Mouse (Mus musculus): ENCODE measurements at regions not wholly inside any gene's neighbourhood (a gene's known extent, or its start where the extent isn't known, plus 50 kb on each side); places are given as distances from the start of the nearest gene placed in this dataset.

DNA sequence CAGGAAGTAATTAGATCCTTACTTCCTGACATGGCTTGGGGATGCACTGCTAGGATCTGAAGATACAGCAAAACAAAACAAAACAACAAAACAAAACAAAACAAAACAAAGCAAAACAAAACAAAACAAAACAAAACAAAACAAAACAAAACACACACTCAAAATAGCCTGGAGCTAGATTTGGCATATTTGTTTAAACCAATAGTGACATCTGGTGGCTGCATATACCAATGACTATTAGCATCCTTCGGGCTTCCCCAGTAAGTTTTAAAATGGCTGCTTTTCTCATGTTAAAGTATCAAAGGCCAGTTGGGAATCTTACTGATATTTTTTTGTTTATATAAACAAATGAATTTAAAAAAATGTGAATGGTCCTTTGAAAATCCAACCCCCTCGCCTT is 52.9 kb upstream of the Ica1 start:
- Histone ChIP-seq H3K4me1 (ENCODE audit: insufficient read depth) (no peaks in the 10 kb centered on the region), H3K27me3 (ENCODE audit: insufficient read depth, low read length) (no peaks in the 10 kb centered on the region), H3K4me2 (ENCODE audit: low read depth) (no peak overlapping the region), H3K36me3 (ENCODE audit: insufficient read depth) (no peaks in the 10 kb centered on the region), H3K4me3 (ENCODE audit: low read depth, low read length) (no peak overlapping the region), H3K27ac (ENCODE audit: low read depth, low read length) (no peak overlapping the region), H3K9me3 (ENCODE audit: low read length) (no peaks in the 10 kb centered on the region), H3K9ac (no peak overlapping the region)
- peak; percentile 70 for DNase-seq
- ATAC-seq: peak; percentile 84
- TF ChIP-seq CTCF (IDR thresholded peaks at IDR 0.05; ENCODE audit: low read depth): peak; percentile 73
- 30% methylated on average over 2 of the region's 2 CpGs for WGBS

- no peak overlapping the region for H3K27ac ChIP-seq (ENCODE audit: low read depth, low read length)
- peak; percentile 42 for ATAC-seq
- 87% methylated on average over 1 of the region's 1 CpGs for WGBS
- H3K27me3 ChIP-seq (ENCODE audit: insufficient read depth, low read length): no peaks in the 10 kb centered on the region
- H3K4me1 ChIP-seq (ENCODE audit: insufficient read depth): no peaks in the 10 kb centered on the region
- no peaks in the 10 kb centered on the region for H3K9me3 ChIP-seq (ENCODE audit: low read length)
- H3K9ac ChIP-seq: no peak overlapping the region
- H3K36me3 ChIP-seq (ENCODE audit: insufficient read depth): no peaks in the 10 kb centered on the region
- no peak overlapping the region for H3K4me3 ChIP-seq (ENCODE audit: low read depth, low read length)
- H3K4me2 ChIP-seq (ENCODE audit: low read depth): no peak overlapping the region
- peak; percentile 11 for DNase-seq
- TF ChIP-seq CTCF (IDR thresholded peaks at IDR 0.05; ENCODE audit: low read depth): no peak
These were observed 54.6 kb upstream of the Ica1 start for GRCm38 (mm10) chr6:8832924-8833323.

DNA sequence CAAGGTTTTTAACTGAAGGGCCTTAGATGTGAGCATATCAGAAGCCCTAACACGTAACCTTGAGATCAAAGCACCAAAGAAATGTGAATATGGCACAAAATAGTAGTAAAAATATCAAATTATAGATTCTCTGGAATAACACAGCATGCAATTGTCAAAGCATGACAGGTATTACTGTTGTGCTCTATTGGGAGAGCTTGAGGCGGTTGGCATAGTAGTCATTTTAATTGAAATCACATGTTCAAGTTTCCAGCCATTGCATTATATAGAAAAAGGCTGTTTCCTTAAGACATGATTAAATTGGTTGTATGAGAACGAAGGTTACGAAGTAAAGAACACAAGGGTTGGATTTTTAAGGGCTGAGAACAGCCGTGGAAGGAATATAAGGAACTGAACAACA is 75.4 kb upstream of the Ica1 start:
- no peak overlapping the region for H3K4me3 ChIP-seq (ENCODE audit: low read depth, low read length)
- ATAC-seq (no peak), DNase-seq (no peak)
- no peaks in the 10 kb centered on the region for H3K27me3 ChIP-seq (ENCODE audit: insufficient read depth, low read length)
- no peaks in the 10 kb centered on the region for H3K9me3 ChIP-seq (ENCODE audit: low read length)
- H3K27ac ChIP-seq (ENCODE audit: low read depth, low read length): no peak overlapping the region
- no peak overlapping the region for H3K4me2 ChIP-seq (ENCODE audit: low read depth)
- no peaks in the 10 kb centered on the region for H3K36me3 ChIP-seq (ENCODE audit: insufficient read depth)
- no peak overlapping the region for H3K9ac ChIP-seq
- WGBS: 82% methylated on average over 5 of the region's 5 CpGs
- H3K4me1 ChIP-seq (ENCODE audit: insufficient read depth): no peaks in the 10 kb centered on the region
- no peak for TF ChIP-seq CTCF (IDR thresholded peaks at IDR 0.05; ENCODE audit: low read depth)

DNA sequence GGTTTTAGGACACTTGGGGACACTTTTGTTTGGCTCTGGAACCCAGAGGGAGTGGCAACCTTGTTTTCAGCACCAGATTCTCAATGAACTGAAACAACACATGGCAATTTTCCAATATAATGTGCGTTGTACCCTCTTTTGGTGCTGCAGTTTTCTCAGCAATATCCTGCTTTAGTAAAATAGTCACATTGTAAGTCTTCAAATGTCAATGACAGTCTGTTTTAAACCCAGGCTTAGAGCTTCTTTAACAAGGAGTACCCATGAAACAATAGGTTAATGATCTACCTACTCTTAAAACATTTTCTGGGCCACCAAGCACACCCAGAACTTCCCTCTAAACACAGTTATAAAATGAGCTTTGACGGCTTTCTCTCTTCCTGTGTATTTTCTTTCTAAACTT is 82.3 kb upstream of the Ica1 start:
- ATAC-seq: no peak
- Histone ChIP-seq H3K27ac (ENCODE audit: low read depth, low read length) (no peak overlapping the region), H3K4me1 (ENCODE audit: insufficient read depth) (no peaks in the 10 kb centered on the region), H3K9ac (no peak overlapping the region), H3K27me3 (ENCODE audit: insufficient read depth, low read length) (no peaks in the 10 kb centered on the region), H3K4me2 (ENCODE audit: low read depth) (no peak overlapping the region), H3K4me3 (ENCODE audit: low read depth, low read length) (no peak overlapping the region), H3K9me3 (ENCODE audit: low read length) (no peaks in the 10 kb centered on the region), H3K36me3 (ENCODE audit: insufficient read depth) (no peaks in the 10 kb centered on the region)
- WGBS: 65% methylated on average over 2 of the region's 2 CpGs
- no peak for TF ChIP-seq CTCF (IDR thresholded peaks at IDR 0.05; ENCODE audit: low read depth)
- no peak for DNase-seq

GRCm38 (mm10) chr6:8863843-8864620 is 84.2 kb upstream of the Nxph1 start:
- no peak overlapping the region for H3K9ac ChIP-seq
- WGBS: 21% methylated on average over 8 of the region's 8 CpGs

DNA sequence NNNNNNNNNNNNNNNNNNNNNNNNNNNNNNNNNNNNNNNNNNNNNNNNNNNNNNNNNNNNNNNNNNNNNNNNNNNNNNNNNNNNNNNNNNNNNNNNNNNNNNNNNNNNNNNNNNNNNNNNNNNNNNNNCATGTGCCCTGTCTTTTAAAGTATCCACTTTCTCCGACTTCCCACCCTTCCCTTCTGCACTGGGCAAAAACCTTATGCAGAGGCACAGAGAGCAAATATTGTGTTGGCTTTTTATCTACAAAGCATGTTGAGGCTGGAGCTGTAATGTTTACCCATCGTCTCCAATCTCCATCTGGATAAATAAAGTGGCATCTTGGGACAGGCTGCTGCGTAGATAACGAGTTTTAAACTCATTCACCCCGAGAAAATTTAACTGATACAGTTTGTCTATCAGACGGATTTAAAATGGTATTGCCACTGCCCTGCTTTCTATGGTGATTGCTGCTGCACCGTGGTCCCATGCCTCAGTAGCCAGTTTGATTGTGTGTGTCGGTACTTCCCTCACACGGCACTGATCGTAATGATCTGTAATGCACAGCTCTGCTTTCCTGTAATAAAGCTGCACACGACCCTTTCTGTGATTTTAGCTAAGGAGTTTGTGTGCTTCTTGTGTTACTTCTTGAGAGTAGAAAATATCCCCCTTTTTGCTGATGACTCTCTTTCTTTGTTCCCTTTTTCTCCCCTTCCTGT is 70.7 kb upstream of the Nxph1 start:
- 28% methylated on average over 11 of the region's 11 CpGs for WGBS
- no peak overlapping the region for H3K4me3 ChIP-seq (ENCODE audit: low read depth, low read length)
- no peak overlapping the region for H3K4me2 ChIP-seq (ENCODE audit: low read depth)
- no peaks in the 10 kb centered on the region for H3K36me3 ChIP-seq (ENCODE audit: insufficient read depth)
- no peak for DNase-seq
- no peaks in the 10 kb centered on the region for H3K9me3 ChIP-seq (ENCODE audit: low read length)
- H3K9ac ChIP-seq: no peak overlapping the region
- H3K4me1 ChIP-seq (ENCODE audit: insufficient read depth): 0 out of 2 replicates have a peak, but pooled peaks cover 3% of the 10 kb centered on the region
- no peak for ATAC-seq
- H3K27me3 ChIP-seq (ENCODE audit: insufficient read depth, low read length): no peaks in the 10 kb centered on the region
- no peak for TF ChIP-seq CTCF (IDR thresholded peaks at IDR 0.05; ENCODE audit: low read depth)
- H3K27ac ChIP-seq (ENCODE audit: low read depth, low read length): no peak overlapping the region

More at GRCm38 (mm10) chr6:8863843-8864620, 84.2 kb upstream of the Nxph1 start:
- Histone ChIP-seq H3K4me1 (ENCODE audit: insufficient read depth) (no peaks in the 10 kb centered on the region), H3K36me3 (ENCODE audit: insufficient read depth) (no peaks in the 10 kb centered on the region), H3K9me3 (ENCODE audit: low read length) (no peaks in the 10 kb centered on the region), H3K4me2 (ENCODE audit: low read depth) (no peak overlapping the region), H3K27me3 (ENCODE audit: insufficient read depth, low read length) (no peaks in the 10 kb centered on the region), H3K27ac (ENCODE audit: low read depth, low read length) (no peak overlapping the region), H3K4me3 (ENCODE audit: low read depth, low read length) (no peak overlapping the region)
- ATAC-seq: no peak
- no peak for TF ChIP-seq CTCF (IDR thresholded peaks at IDR 0.05; ENCODE audit: low read depth)
- DNase-seq: no peak

DNA sequence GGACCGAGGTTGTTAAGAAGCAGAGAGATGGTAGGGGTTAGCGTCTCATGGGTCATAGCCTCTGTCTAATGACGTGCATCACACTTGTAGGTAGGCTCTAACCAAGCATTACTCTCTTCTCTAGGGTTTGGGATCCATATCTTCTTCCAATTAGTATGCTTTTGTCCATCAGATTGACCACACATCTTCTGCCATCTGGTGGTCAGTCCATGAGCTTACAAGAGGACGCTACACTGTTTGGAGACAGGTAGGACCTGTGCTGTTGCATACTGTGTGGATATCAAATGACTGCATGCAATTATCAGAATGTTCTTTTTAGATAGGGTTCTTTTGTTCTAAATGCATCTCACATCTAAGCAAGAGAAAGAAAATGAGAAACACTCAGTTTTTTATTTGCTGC is 54.6 kb upstream of the Nxph1 start:
- Histone ChIP-seq H3K27me3 (ENCODE audit: insufficient read depth, low read length) (no peaks in the 10 kb centered on the region), H3K4me1 (ENCODE audit: insufficient read depth) (0 out of 2 replicates have a peak, but pooled peaks cover 5% of the 10 kb centered on the region), H3K9ac (no peak overlapping the region), H3K9me3 (ENCODE audit: low read length) (no peaks in the 10 kb centered on the region), H3K4me3 (ENCODE audit: low read depth, low read length) (no peak overlapping the region), H3K4me2 (ENCODE audit: low read depth) (no peak overlapping the region), H3K27ac (ENCODE audit: low read depth, low read length) (no peak overlapping the region), H3K36me3 (ENCODE audit: insufficient read depth) (no peaks in the 10 kb centered on the region)
- peak; percentile 22; the same call in 1 of the 2 replicates for TF ChIP-seq CTCF (IDR thresholded peaks at IDR 0.05; ENCODE audit: low read depth)
- 75% methylated on average over 4 of the region's 4 CpGs for WGBS
- DNase-seq: no peak
- no peak for ATAC-seq

Measured in forebrain, postnatal 0 days (tissue).